Mouse (Mus musculus) thymus, adult 2 months (tissue): Measurements from ENCODE around the gene Slc38a2. TPM values are rescaled to one million over a fixed set of nuclear protein-coding genes. Genes with fewer than 3 reads are reported as not detected.

Source experiments
- DNase-seq: peaks from one replicate; pipeline ENCODE4 v3.0.0; 2021
- H3K27ac ChIP-seq: fragments of 200-500 bp; 2 replicates; pipeline ENCODE4 v1.5.1; 2012; ENCODE audit warnings: low read length, control low read depth; ENCODE audit not compliant: control insufficient read depth, insufficient read depth
- H3K27me3 ChIP-seq: fragments of 200-500 bp; 2 replicates; pipeline ENCODE4 v1.6.1; 2012; ENCODE audit warnings: mild to moderate bottlenecking, low read length, moderate library complexity, mixed read lengths; ENCODE audit not compliant: control insufficient read depth, insufficient read depth
- H3K36me3 ChIP-seq: fragments of 200-500 bp; 2 replicates; pipeline ENCODE4 v1.6.1; 2012; ENCODE audit warnings: mild to moderate bottlenecking, low read length, moderate library complexity; ENCODE audit not compliant: control insufficient read depth, insufficient read depth
- H3K4me1 ChIP-seq: fragments of 200-500 bp; replicated peaks from 2 replicates; pipeline ENCODE4 v1.6.1; 2012; ENCODE audit warnings: low read length; ENCODE audit not compliant: control insufficient read depth, insufficient read depth
- H3K4me3 ChIP-seq: fragments of 200-500 bp; 2 replicates; pipeline ENCODE4 v1.5.1; 2012; ENCODE audit warnings: mild to moderate bottlenecking, low read length, control low read depth, moderate library complexity; ENCODE audit not compliant: control insufficient read depth, insufficient read depth
- CTCF ChIP-seq: fragments of 200-500 bp; IDR thresholded peaks from 2 replicates; pipeline ENCODE4 v1.5.1; 2012; ENCODE audit warnings: mild to moderate bottlenecking, control low read depth, low read length, moderate library complexity, borderline replicate concordance; ENCODE audit not compliant: control insufficient read depth, poor library complexity, insufficient read depth; ENCODE audit errors: extremely low read depth
- POLR2A ChIP-seq: fragments of 200-500 bp; IDR thresholded peaks from 2 replicates; pipeline ENCODE4 v1.6.1; 2012; ENCODE audit warnings: mild to moderate bottlenecking, low read length, control low read depth, moderate library complexity; ENCODE audit not compliant: control insufficient read depth, poor library complexity, insufficient read depth; ENCODE audit errors: extremely low read depth
- WGBS: fragments of 180-500 bp; shearing (Covaris S2); methylation state at CpG from one replicate; pipeline ENCODE4 v1.1.7; 2018; 5-methylcytosine and 5-hydroxymethylcytosine counted together
- polyA plus RNA-seq: library from polyadenylated mRNA; depleted of rRNA; stranded (reverse); fragments of >200 nt; gene quantifications from 2 replicates; pipeline ENCODE4 v1.2.3, GENCODE M21; 2012

Gene Slc38a2
- polyA plus RNA-seq, 1 experiment, result 105 TPM

DNA sequence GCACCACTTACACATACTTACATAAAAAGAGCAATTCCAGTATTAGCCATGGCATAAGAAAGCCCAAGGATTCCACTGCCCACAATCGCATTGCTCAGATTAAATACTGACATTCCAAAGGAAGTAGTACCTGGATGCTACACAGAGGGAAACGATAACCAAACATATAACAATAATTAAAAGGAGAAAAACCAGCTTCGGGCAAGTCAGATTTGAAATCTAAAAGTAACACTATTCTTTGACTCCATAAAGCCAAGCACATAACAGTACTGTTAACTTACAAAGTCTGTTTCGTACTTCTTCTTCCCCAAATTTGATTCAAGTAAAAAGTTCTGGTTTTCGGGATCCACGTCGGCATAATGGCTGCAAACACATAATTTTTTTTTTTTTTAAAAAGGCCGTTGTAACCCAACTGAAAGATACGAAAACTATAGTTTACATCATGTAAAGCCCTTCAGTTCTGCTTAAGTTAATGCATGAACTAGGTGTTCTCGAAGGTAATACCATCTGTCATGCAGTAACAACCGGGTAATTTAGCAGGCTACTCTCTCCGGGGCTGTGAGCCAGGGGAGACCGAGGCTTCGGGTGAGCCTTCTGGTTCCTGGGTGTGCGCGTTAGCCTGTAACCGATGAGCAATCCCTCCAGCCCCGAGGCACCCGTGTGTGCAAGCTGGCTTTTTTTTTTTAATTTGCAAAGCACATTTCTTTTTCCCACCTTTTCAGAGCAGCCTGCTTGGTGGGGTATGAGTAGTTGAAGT is 1.5 kb downstream of the Slc38a2 start:
- peak; percentile 39 for DNase-seq
- WGBS, result 5% methylated on average over 19 of the region's 19 CpGs
- Histone ChIP-seq H3K4me1 (peaks cover 16% of the 10 kb centered on the region), H3K27me3 (no peaks in the 10 kb centered on the region), H3K4me3 (peak overlapping the region; percentile 88), H3K36me3 (peaks cover 54% of the 10 kb centered on the region), H3K27ac (peak overlapping the region; percentile 59; the same call in 1 of the 2 replicates)
- TF ChIP-seq CTCF (no peak), POLR2A (no peak)

DNA sequence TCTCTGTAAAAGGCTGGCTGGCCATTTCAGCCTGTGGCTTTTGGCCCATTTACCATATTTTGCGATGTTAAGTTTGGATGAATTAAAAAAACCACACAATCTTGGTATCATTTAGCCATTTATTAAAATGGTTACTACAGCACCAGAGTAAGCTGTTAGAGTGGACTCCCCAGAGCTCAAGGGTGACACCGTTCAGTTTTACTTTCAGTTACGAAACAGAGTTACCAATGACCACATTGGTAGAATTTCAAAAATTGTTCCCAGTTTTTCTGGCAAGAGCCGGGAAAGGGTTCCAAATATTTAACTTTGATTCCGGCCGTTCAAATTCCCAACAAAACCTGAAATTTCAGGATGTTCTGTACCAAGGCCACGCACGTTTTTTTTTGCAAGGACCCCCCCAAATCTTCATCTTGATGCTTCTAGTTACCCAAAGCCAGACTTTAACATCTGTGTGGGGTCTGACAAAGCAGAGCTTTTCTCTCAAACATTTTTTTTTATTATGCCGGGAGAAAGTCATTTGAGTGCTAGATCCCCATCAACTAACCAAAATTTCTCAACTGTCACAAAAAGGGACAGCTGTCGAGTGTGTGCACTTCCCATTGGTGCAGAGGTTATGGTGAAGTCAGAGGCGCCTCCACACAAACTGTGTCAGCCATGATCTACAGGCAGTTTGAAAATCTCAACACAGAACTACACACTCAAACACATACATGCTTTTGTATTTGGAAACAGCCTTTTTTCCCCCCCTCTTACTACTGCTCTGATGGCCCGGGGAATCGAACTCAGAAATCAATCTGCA is 2.8 kb downstream of the Slc38a2 start:
- TF ChIP-seq POLR2A, result no peak
- TF ChIP-seq CTCF, result no peak

DNA sequence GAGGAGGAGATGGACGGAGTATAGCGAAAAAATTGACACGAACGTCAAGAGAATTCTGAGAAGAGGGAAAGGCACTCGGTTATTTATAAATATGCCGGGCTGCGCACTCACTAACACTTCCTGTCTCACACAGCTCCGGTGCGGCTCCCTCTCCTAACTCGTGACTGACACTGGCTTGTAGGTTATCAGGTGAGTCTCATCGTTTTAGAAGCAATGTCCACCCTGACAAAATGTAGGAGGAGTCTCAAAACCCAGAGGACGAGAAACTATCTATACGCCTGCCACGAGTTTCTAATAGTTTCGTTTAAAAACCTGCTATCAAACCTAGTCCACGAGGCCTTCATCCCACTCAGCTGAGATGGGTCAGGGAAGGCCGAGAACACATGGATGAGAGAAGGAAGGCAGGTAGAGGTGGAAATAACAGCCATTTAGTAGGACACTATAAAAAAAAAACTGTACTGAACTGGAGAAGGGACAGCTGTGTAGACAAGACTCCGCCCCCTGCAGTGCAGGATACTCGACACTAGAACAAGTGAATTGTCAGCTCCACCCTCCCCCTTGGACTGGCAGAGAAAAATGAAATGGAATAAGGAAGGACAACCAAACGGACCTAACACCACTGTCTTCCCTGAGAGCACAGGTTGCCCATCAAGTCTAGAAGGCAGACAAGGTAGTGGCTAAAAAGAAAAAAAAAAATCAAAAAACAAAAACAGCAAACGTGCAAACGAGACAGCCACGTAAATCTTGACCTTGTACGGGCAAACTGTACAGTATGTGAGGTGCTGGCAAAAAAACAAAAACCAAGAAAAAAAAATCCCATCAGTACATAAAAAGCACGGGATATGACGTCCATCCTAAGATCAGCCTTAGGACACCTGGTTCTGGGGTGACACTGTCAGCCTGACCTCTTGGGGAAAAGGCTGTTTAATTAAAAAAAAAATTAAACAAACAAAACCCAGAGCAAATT is 3.8 kb downstream of the Slc38a2 start:
- Histone ChIP-seq H3K27me3 (no peaks in the 10 kb centered on the region), H3K4me3 (no peak overlapping the region), H3K4me1 (peaks cover 14% of the 10 kb centered on the region), H3K27ac (no peak overlapping the region), H3K36me3 (peaks cover 77% of the 10 kb centered on the region)
- no peak for DNase-seq
- TF ChIP-seq POLR2A, result no peak
- no peak for TF ChIP-seq CTCF
- WGBS, result 79% methylated on average over 26 of the region's 26 CpGs

More for the DNA sequence above, 2.8 kb downstream of the Slc38a2 start:
- DNase-seq, result no peak
- H3K36me3 ChIP-seq, result peaks cover 68% of the 10 kb centered on the region
- peak overlapping the region; percentile 34; the same call in 1 of the 2 replicates for H3K27ac ChIP-seq
- WGBS, result 42% methylated on average over 13 of the region's 13 CpGs
- peak overlapping the region; percentile 22; the same call in 1 of the 2 replicates for H3K4me3 ChIP-seq
- peaks cover 16% of the 10 kb centered on the region for H3K4me1 ChIP-seq
- H3K27me3 ChIP-seq, result no peaks in the 10 kb centered on the region

DNA sequence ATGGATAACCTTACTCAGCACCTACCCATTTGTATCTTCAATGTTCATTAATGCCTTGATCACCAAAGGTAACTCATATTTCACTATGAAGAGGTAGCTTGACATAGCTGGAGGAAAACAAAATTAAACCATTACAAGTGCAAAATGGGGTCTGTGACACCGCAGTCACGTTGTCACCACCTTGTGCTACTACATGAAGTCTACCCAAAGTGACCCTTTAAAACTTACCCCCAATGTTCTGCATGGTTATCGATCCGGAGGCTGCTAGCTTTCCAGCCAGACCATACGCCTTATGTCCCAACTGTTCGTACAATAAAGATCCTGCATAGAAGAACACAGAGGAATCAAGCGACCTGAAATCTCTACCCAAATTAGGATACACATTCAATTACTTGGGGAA is 4.5 kb downstream of the Slc38a2 start:
- no peak for TF ChIP-seq CTCF
- TF ChIP-seq POLR2A, result no peak
- WGBS, result 96% methylated on average over 7 of the region's 7 CpGs
- H3K4me1 ChIP-seq, result peaks cover 8% of the 10 kb centered on the region
- no peak overlapping the region for H3K4me3 ChIP-seq
- peaks cover 85% of the 10 kb centered on the region for H3K36me3 ChIP-seq
- no peak overlapping the region for H3K27ac ChIP-seq
- DNase-seq, result no peak
- H3K27me3 ChIP-seq, result no peaks in the 10 kb centered on the region

DNA sequence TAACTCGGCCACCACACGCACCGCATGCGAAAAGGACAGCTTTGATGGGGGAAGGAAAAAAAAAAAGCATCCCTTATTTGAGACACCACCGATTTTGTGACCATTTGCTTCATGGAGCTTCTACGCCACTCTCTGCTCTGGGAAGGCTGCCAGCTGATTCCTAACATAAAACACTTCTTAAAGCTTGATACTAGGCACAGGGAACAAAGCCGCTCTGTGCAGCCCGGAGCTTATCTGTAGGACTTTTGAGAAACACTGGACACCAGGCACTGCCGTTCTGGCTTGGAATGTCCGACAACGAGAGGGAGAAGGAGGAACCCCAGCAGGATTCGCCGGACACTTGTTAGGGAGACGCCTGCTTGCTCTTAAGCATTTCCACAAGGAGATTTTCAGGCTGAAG is 5.8 kb downstream of the Slc38a2 start:
- Histone ChIP-seq H3K4me1 (peaks cover 8% of the 10 kb centered on the region), H3K36me3 (peaks cover 95% of the 10 kb centered on the region), H3K4me3 (no peak overlapping the region), H3K27me3 (no peaks in the 10 kb centered on the region), H3K27ac (no peak overlapping the region)
- no peak for DNase-seq
- TF ChIP-seq CTCF (no peak), POLR2A (no peak)
- 96% methylated on average over 14 of the region's 14 CpGs for WGBS
